Mouse (Mus musculus) cerebellum, adult 18-20 months (tissue): ENCODE results near the gene Tmem150a.

Experiments used
- DNase-seq, 2 experiments: peaks; one replicate each; pipeline ENCODE4 v3.0.0; 2021

Tmem150a gene

DNA sequence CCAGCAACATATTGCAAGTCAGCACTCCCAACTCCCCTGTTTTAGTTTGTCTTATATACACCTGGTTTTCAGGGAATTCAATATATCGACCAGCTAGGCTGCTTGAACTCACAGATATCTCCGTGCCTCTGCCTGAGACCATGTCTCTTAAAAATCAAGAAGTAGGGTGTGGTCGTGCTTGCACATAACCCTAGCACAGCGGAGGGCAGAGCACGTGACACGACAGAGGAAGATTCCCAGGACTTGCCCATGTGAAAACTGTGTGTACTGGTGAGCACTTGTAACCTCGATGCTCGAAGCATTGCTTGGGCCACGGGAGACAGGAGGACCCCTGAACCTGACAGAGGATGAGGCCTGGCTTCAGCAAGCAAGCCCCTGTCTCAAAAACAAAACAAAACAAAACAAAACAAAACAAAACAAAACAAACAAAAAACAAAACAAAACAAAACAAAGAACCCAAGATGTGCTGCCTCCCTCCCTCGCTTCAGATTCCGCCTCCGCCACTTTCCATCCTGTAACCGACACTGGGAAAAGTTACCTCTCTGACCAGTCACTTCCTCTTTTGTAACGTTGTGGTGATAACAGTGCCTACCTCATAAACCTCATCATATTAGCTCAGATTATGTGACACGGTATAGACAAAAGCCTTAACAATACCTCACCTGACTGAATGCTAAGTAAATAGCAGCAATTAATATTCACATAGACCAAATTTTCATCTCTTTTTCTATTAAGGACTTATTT lies 19.7 kb downstream of the Tmem150a start:
- no peak for DNase-seq

DNA sequence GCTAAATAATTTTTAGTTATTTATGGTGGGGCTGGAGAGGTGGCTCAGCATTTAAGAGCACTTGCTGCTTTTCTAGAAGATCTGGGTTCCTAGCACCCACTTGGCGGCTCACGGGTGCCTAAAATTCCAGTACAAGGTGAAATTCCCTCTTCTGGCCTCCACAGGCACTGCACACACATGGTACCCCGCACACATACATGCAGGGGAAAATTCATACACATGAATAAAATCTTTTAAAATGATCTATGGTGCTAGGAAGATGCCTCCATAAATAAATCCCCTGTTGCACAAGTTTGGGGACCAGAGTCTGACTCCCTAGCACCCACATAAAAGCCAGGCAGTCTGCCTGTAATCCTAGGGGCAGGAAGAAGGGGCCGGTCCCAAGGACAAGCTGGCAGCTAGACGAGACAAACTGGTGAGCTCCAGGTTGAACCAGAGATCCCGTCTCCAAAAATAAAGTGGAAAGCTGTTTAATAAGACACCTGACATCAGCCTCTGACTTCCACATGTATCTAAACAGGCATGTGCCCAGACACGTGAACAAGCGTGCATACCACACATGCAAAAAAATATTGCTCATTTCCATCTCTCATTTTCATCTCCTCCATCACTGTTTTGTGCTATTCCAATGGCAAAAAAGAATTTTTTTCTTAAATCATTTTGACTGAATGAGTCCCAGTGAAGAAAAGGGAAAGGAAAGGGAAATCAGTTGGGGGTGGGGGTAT lies 23.4 kb downstream of the Tmem150a start:
- DNase-seq: no peak

DNA sequence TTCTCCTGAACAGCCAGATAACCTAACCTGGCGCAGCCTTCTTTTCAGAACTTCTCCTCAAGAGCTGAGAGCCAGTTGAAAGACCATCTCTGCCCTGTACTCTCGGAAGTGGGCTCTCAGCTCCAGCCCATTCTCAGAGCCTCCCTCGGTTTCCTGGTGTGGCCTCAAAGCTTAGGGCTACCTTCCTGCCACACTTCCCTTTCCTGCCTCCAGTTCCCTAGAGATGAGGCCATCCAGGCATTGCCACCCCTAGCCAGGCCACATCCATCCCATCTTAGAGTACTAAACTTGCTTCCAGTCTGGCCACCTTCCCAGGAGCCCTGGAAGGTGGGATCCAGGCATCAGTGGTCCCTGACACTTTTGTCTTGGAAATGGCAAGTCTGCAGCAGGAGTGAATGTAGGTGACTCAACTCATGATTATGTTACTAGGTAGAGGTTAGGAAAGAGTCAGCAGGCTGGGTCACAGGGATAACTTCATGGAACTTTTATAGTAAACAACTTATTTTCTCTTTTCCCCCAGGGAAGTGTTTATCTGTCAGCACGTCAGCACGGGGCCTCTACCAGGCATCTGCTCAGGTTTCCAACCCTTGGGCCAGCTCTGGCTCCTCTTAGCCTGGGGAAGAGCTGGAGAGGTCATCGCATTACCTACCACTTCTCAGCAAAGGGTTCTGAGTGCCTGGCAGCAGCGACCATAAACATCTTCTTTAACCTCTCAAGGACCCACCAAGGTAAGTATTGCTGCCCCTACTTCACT lies 24.3 kb downstream of the Tmem150a start:
- DNase-seq: no peak

DNA sequence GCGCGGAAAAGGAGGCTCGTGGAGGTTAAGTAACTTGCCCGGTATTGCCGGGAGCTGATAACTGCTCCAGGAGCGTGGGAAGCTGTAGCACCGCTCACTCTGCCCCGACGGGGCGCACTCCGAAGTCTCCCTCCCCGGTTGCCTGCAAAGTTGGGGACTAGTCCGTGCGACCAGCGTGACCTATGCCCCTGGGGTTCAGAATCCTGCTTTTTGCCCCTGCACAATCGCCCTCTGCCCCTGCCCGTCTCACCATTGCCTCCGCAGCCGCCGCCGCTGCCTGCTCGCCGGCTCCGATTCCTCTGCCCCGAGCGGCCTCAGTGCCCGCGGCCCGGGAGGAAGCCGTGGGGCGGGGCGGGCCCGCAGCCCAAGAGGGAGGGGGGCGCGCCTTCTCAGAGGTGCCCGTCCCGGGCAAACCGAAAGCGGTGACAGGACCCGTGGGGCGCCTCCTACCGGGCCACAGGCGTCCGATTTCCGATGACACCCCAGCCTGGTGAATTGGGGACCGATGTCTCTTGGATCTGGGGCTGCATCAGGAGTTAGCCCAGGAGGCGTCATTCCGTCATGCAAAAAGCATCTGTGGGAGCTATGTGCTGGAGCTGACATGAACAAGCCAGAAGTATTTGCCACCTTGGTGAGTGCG lies 25.0 kb downstream of the Tmem150a start, which contains the start of gene Vamp5:
TSS of gene Vamp5 (minus strand) at position 338 of the 640 bp plus-strand sequence.
- peak; percentile 42 for DNase-seq

DNA sequence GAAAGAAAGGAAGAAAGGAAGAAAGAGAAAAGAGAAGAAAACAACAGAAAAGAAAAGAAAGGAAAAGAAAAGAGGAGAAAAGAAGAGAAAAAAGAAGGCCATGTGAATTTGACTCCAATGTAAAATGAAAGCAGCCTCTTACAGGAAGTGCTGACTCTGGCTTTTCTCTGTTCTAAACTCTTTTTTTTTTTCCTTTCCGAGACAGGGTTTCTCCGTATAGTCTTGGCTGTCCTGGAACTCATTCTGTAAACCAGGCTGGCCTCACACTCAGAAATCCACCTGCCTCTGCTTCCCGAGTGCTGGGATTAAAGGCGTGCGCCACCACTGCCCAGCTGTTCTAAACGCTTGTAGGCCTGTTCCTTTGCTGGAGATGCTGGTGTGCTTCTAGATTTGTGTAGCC lies 27.2 kb downstream of the Tmem150a start:
- no peak for DNase-seq

DNA sequence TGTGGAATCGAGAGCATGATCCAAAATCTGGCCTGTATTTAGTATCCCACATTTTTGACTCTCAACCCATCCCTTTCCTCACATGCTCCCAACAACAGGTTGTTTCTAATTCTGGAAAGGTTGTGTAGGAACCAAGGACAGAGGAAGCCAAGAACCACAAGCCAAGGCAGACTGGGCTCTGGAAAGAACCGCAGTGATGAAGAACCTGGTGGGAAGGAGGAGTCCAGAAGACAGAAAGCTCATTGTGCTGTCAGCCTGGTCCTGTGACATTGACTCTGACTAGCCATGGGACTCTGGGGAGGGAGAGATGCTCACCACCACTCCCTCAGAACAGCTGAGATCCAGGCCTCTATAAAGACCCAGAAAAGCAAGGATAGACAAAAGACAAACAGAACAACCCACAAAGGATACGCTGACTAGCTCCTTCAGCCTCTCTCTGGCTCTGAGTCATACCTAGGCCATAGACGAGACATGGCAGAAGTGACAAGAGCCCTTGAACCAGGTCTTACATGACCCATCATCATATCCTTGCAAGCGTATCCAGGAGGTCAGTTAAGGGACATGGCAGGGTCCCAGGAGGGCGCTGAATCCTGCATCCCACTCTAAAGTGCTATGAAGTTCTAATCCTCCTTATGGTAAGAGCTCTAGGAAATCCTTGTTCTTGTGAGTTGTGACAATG lies 28.0 kb downstream of the Tmem150a start:
- no peak for DNase-seq

DNA sequence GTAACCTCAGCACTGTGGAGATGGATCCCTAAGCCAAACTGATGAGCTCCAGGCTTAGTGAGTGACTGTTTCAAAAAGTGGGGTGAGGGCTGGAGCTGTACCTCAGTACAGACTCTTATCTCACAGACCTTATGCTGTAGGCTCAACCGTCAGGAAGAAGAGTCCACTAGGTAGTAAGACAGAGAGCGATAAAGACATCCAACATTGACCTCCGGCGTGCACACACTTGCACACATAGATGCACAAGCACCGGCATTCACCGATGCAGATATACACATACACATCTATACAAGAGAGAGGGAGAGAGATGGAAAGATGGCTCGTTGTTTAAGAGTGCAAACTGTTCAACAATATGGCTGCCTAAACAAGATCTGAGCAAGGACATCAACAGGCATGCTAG lies 28.7 kb downstream of the Tmem150a start:
- DNase-seq: no peak

DNA sequence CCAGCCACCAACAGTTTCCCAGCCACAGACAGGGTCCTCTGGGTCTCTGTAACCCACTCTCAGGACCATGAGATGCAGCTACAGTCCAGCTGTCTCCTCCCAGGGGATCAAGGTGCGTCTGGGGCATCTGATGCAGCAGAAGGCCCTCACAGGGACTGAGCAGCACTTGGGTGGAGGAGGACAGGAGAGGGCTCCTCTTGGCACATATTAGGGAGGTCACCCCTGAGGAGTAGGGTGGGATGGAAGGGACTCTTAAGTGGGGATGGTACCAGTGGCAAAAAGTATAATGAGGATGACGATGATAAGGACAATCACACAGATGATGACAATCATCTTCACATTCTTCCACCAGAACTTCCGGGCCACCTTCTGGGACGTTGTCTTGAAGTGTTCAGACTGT lies 30.0 kb downstream of the Tmem150a start:
- DNase-seq: no peak

DNA sequence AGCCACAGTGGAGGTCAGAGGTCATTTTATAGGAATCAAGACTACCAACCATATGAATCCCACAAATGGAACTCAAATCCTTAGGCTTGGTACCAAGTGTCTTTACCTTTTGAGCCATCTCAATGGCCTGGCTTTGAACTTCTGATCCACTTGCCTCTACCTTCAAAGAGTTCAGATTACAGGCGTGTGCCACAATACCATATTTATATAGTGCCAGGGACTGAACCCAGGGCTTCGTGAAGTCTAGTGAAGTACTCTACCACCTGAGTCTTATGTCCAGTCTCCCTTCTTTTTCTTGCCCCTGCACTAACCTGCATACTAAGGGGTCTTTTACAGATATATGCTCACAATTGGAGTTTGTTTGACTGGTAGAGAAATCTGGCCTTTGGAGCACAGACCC lies 31.3 kb downstream of the Tmem150a start:
- DNase-seq: no peak

DNA sequence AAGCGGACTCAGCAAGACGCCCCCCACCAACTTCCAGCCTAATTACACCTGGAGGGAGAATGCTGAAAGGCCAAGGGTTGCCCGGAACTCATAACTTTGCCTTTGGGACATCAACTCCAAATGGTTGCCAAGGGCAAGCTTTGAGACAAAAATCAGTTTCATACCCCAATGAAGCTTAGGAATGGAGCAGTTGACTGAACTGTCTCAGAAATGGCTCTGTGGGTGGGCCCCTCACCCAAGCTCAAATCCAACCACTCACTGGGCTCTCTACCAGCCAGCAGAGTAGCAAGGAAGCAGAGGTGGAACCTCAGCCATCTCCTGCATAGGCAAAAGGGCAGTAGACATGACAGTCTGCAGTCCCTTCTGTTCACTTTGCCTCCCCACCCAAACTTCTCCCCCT lies 32.6 kb downstream of the Tmem150a start:
- no peak for DNase-seq

DNA sequence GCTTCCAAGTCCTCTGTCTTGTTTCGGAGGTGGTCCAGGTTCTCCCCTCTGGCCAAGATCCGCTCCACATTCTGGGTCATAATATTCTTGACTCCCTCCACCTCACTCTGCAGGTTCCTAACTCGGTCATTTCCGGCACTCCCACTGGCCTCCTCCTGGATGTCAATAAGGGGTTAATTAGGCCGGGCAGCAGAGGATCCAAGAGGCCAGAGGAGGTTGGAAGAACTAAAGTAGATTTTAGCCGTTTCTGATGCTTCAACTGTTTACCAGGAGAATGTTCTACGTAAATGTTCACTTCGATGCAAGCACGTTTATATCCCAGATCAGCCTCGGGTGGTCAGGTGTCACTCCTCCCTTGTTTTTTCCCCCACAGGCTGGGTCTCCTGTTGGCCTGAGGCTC lies 33.0 kb downstream of the Tmem150a start:
- DNase-seq: no peak

DNA sequence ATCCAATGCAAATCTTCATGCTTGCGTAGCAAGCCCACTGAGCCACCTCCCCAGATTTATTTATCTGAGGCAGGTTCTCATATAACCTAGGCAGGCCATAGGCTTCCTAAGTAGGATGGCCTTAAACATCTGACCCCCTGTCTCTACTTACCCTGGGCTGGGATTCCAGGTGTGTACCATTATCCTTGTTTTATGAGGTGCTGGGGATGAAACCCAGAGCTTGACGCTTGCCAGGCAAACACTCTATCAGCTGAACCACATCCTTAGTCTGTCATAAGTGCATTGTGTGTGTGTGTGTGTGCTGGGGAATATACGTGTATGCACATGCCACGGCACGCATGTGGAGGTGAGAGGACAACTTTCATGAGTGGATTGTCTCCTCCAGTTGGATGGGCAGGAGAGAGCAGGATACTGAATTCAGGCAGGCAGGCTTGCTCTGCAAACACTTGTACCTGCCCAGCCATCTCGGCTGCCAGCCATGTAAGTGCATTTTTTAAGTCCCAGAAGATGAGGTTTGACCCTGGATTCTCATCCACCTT lies 33.6 kb downstream of the Tmem150a start:
- DNase-seq: no peak

DNA sequence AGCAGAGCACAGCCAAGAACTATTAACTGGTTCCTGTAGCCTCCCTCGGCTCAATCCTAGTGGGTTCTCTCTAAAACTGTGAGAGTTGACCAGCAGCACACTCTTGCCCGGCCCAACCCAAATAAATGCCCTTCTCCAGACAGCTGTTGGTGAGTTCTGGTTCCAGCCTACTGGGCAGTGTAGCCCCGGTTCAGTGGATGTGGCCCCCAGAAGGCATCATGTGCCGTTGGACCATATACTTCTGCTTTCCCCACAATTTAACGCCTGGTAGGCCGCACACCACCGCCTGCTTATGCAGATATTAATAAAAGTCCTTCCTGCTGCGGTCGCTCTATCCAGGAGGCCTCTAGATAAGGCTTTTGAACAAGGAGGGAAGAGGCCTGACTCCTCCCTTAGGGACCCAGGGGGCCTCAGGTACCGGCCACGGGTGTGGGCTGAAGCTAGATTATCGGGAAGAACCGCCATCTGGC lies 34.3 kb downstream of the Tmem150a start:
- DNase-seq: no peak

DNA sequence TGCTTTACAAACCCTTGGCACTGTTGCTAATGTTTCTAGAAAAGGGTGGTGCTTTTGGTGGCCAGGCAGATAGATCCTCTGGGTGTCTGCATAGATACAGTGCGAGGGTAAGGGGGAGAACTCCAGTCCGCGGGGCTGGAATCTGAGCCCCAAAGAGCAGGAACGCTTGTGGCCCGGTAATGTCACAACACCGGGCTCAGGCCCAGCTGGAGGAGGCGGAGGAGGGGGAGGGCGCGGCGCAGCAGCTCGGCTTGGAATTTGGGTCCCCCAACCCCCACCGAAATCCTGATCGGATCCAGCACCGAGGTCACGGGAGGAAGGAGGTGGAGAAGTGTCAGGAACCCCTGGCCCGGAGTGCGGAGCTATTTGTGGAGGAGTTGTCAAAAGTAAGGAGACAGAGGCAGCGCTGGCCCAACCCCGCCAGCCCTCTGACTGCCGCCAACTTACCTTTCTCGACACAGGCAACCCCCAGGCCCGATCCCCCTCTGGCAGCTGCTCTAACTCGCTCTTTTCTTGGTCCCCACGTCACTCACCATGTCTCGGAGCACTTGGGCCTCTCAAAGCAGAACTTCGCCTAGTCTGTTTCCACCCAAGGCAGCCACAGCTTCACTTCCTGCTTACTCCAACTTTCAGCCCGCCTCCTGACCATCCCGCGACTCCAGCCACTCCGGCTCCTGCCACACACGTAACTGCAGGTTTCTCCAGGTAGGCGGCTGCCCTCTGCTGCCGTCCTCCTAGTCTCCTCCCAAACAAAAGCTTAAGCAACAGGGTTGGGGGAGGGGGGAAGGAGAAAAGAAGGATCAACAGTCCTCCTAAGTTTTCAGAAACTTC lies 34.9 kb downstream of the Tmem150a start, which contains the start of gene Vamp8:
TSS of gene Vamp8 (minus strand) at position 763 of the 831 bp plus-strand sequence.
- DNase-seq: peak; percentile 64 to 69

DNA sequence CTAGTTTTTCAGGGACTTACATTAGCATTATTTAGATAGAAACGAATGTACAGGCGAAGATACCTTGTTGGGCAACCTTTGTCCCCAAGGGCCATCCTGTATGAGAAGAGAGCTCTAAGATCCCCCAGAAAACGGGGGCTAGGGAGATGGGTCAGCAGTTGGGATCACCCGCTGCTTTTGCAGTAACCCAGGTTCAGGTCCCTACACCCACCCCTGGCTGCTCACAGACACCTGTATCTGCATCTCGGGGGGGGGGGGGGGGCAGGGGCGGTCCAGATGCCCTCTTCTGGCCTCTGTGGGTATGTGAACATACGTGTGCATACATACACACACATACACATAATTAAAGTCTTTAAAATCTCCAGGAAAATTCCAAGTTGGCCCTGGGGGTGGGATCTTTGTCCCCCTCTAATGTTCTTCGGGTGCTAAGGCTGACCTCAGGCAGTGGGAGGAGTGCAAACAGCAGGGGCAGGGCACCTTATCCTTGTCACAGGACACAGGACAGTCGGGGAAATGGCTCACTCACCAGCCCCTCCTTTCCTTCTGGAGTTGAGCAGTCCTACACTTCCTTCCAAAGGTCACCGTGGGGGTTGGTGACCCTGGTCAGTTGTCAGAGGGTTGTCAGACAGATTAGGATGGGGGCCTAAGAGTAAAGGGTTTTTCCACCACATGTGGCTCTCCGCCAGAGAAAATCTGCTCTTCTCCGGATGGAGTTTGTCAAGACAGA lies 35.7 kb downstream of the Tmem150a start:
- peak in 1 of 2 experiments; percentile 10 for DNase-seq

DNA sequence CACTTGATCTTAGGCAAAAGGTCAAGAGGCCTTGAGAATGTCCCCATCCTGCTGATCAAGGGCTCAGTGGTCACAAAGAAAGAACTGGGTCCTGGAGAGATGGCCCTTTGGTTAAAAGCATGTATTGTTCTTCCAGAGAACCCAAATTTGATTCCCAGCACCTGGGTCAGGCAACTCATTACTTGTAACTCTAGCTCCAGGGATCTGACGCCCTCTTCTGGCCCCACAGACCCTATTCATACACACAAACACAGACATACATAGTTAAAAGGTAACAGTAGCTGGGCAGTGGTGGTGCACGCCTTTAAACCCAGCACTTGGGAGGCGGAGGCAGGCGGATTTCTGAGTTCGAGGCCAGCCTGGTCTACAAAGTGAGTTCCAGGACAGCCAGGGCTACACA lies 37.1 kb downstream of the Tmem150a start:
- no peak for DNase-seq

DNA sequence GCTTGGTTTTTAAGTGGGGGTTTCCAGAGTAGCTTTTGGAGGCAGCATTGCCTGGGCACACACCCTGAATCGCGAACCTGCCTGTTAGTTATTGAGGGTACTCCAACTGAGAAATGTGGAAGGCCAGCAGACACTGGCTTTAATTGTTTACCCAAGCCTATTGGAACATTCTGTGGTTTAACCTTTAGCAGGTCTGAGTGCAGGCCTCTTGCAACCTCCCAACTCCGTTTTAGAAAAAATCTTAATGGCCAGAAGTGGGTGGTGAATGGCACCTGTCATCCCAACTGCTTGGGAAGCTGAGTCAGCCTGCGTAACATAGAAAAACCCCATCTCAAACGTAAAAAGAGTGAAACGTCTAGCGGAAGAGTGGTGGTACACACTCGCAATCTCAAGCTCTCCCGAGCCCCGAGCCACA lies 41.6 kb downstream of the Tmem150a start:
- DNase-seq: no peak

DNA sequence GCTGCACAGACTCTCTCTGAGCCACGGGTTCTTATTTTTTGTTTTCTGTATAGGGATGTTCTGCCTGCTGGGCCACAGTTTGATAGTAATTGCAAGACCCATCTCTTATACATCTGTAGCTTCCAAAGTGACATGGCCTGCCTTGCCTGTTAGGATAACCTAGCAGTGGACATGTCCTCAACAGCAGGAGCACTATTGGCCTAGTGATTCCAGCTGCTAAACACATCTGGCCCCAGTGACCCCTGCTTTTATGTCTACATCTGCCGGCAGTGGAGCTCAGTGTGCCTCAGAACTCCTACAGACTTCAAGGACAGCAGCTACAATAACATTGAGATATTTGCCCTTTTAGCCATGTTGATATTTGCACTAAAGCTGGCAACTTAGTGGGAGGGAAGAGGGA lies 44.7 kb downstream of the Tmem150a start:
- DNase-seq: no peak

DNA sequence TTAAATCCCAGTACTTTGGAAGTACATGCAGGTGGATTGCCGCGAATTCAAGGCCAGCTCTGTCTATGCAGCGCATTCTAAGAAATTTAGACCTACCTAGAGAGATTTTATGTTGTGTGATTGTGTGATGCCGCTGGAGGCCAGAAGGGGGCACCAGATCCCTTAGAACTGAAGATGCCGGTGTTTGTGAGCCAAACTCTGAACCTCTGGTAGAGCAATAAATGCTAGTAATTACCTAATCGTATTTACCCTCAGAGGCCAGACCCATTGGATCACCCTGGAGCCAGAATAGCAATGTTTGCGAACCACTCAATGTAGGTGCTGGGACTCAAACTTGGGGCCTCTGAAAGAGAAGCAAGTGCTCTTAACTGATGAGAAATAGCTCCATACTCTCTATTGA lies 46.6 kb downstream of the Tmem150a start:
- peak; percentile 71 to 80 for DNase-seq

DNA sequence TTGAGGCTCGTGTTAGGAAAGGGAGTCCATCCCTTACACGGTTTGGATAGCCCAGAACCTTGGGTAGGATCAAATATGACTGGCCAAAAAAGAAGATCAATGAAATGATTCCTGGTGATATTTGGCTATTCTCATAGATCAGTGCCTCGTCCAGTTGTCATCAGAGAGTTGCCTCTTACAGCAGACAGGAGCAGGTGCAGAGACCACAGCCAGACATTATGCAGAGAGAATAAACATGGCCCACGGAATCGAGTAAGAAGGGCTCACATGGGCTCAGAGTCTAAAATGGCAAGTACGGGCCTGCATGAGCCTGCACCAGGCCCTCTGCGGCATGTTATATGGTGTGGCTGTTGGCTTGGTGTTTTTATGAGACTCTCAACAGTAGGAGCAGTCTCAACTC lies 50.1 kb downstream of the Tmem150a start:
- no peak for DNase-seq
